Mouse (Mus musculus) limb, embryonic 13.5 days (tissue): ENCODE results near the gene Cep164. TPM values are rescaled to one million over a fixed set of nuclear protein-coding genes. Genes with fewer than 3 reads are reported as not detected.
"Not testable (repeated sequence)": the region's sequence is repeated elsewhere in the genome, so short reads cannot be mapped to it uniquely, and the experiment has no call there.

ENCODE experiments used
- ATAC-seq: fragments of 200-750 bp; cut with Nextera tagmentation; 2 replicates; pipeline ENCODE4 v1.8.0; 2017; ENCODE audit warnings: low read depth, moderate number of reproducible peaks, moderate TSS enrichment; ENCODE audit not compliant: low FRiP score
- H3K27ac ChIP-seq: fragments of 300-500 bp; sonication (generic); 2 replicates; pipeline ENCODE4 v1.5.1; 2015; ENCODE audit warnings: inconsistent platforms, mild to moderate bottlenecking, moderate library complexity
- H3K27me3 ChIP-seq: fragments of 300-500 bp; sonication (generic); 2 replicates; pipeline ENCODE4 v1.6.1; 2015; ENCODE audit warnings: mild to moderate bottlenecking, inconsistent platforms
- H3K36me3 ChIP-seq: fragments of 300-500 bp; sonication (generic); 2 replicates; pipeline ENCODE4 v1.6.1; 2015; ENCODE audit warnings: inconsistent platforms, mild to moderate bottlenecking, moderate library complexity
- H3K4me1 ChIP-seq: fragments of 300-500 bp; sonication (generic); 2 replicates; pipeline ENCODE4 v1.6.1; 2015; ENCODE audit warnings: inconsistent platforms
- H3K4me2 ChIP-seq: fragments of 300-500 bp; sonication (generic); replicated peaks from 2 replicates; pipeline ENCODE4 v1.6.1; 2015; ENCODE audit warnings: inconsistent platforms, mild to moderate bottlenecking, moderate library complexity
- H3K4me3 ChIP-seq: fragments of 300-500 bp; sonication (generic); 2 replicates; pipeline ENCODE4 v1.5.1; 2015; ENCODE audit warnings: moderate library complexity, mild to moderate bottlenecking, inconsistent platforms
- H3K9ac ChIP-seq: fragments of 300-500 bp; sonication (generic); 2 replicates; pipeline ENCODE4 v1.6.1; 2015; ENCODE audit warnings: mild to moderate bottlenecking, inconsistent platforms
- H3K9me3 ChIP-seq: fragments of 300-500 bp; sonication (generic); 2 replicates; pipeline ENCODE4 v1.6.1; 2016; ENCODE audit warnings: inconsistent platforms
- WGBS: fragments of 180-500 bp; shearing (Covaris S2); methylation state at CpG from one replicate; pipeline ENCODE4 v1.1.7; 2015; 5-methylcytosine and 5-hydroxymethylcytosine counted together
- polyA plus RNA-seq: library from polyadenylated mRNA; unstranded; fragments of >200 nt; fragmentation: Nextera tagmentation; extraction: Ambion mirVana; gene quantifications from 2 replicates; pipeline ENCODE4 v1.2.1, GENCODE M21; 2015

The Cep164 gene
- polyA plus RNA-seq, 1 experiment from 2014 or later = 31.6 TPM

DNA sequence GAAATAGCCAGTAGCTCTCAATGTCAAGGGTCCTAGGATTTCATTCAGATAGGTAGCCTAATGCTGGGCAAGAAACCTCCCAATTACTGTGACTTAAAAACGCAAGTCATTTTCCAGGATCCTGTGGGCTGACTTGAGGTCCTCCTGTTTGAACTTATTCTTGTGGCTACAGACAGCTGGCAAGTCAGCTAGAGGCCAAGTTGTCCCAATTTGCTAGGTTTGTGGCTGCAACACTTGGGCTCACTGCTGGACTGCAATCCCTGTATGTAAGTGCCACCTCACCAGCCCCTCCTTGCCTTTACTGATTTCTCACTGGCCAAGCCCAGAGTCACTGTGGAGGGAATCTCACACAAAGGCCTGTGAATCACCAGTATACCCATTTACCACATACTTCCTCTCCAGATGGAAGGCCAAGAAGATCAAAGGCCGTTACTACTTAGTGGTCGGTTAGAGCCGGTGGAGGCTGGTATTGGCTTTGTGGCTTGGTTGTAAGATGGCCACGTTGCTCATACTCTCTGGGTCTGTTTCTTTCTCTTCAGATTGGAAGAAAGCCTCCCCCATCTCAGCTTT, 18.5 kb upstream of the Cep164 start:
- Histone ChIP-seq H3K36me3 (no peaks in the 10 kb centered on the region), H3K4me2 (no peak overlapping the region), H3K4me1 (peaks cover 20% of the 10 kb centered on the region), H3K27me3 (no peaks in the 10 kb centered on the region), H3K4me3 (no peak overlapping the region), H3K9ac (no peak overlapping the region), H3K9me3 (no peaks in the 10 kb centered on the region), H3K27ac (no peak overlapping the region)
- no peak for ATAC-seq
- WGBS = 77% methylated on average over 5 of the region's 5 CpGs

DNA sequence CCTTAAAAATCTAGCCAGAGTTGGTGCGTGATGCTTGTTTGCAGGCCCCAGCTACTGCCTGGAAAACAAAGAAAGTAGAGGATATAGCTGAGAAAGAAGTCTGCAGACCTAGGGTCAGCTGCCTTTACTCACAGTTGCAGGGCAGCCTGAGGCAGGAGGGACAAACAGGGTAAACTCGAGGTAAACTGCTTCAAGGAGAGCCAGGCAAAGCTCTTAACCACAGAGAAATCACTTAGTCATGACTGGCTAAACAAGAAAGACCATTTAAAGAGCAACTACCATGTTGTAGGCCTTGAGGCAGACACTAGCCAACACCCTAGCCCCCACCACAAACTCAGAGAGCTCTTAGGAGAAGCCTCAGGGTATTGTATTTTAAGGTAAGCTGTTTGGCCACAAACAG, 17.7 kb upstream of the Cep164 start:
- WGBS = 83% methylated on average over 2 of the region's 2 CpGs
- H3K27me3 ChIP-seq, H3K4me2 ChIP-seq, ATAC-seq, H3K27ac ChIP-seq, H3K9ac ChIP-seq, H3K9me3 ChIP-seq, H3K4me3 ChIP-seq, H3K36me3 ChIP-seq: not testable (repeated sequence)
- H3K4me1 ChIP-seq = peaks cover 28% of the 10 kb centered on the region

DNA sequence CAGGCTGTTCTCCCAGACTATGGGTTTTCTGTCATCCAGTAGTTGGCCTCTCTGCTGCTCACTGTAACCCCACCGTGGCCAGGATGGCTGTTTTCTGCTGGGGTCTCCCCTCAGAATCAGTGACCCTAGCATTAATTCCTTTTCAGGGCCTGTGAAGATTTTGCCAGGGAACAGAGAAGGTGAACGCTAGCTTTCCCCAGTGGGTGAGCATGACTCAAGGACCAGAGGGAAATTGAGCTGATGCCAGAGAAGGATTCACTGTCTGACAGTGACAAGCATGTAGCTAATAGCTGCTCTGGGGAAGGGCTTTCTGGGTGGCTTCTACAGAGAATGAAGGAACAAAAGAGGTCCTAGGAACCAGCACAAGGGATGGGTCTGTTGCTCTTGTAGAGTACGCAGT, 17.1 kb upstream of the Cep164 start:
- Histone ChIP-seq H3K27me3 (no peaks in the 10 kb centered on the region), H3K4me2 (no peak overlapping the region), H3K9me3 (no peaks in the 10 kb centered on the region), H3K9ac (no peak overlapping the region), H3K36me3 (no peaks in the 10 kb centered on the region; the same call in 1 of the 2 replicates), H3K4me3 (no peak overlapping the region), H3K4me1 (peaks cover 29% of the 10 kb centered on the region), H3K27ac (no peak overlapping the region)
- WGBS = 91% methylated on average over 3 of the region's 3 CpGs
- ATAC-seq = no peak

DNA sequence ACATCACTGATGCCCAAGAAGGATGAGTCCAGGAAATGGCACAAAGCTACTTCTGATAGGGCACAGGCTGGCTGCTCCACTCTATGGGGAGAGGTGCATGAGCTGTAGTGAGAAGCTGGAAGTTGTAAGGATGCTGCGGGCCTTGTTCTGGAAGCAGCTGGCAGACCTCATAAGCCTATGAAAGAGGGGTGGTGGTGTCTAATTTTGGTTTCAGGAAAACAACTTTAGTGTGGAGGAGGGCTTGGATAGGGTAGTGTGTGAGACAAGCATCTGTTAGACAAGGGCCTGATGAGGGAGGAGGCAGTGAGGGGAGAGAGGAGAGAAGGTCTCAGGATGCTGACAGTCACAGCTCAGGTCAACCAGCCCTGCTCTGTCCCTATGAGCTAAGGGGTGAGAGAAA, 15.3 kb upstream of the Cep164 start:
- Histone ChIP-seq H3K9ac (no peak overlapping the region), H3K27me3 (no peaks in the 10 kb centered on the region), H3K4me1 (peaks cover 30% of the 10 kb centered on the region), H3K9me3 (no peaks in the 10 kb centered on the region), H3K4me3 (no peak overlapping the region), H3K27ac (no peak overlapping the region), H3K4me2 (no peak overlapping the region), H3K36me3 (no peaks in the 10 kb centered on the region; the same call in 1 of the 2 replicates)
- ATAC-seq = no peak
- WGBS = 81% methylated on average over 1 of the region's 1 CpGs

DNA sequence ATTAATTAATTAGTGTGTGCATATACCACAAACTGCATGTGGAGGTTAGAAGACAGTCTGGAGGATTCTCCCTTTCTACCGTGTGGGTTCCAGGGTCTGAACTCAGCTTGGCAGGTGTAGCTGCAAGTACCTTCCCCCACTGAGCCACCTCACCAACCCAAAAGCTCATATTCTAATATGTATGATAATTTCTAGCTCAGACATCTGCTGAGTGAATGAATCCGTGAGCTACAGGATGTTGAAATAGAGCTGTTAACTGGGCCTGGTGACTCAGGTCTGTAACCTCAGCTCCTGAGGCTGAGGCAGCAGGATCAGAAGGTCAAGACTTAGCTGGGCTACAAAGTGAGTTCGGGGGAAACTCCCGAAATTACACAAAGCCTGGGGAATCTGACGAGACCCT, 14.5 kb upstream of the Cep164 start:
- no peak overlapping the region for H3K27ac ChIP-seq
- no peak overlapping the region for H3K4me2 ChIP-seq
- H3K4me3 ChIP-seq = no peak overlapping the region
- no peaks in the 10 kb centered on the region; the same call in 1 of the 2 replicates for H3K36me3 ChIP-seq
- H3K27me3 ChIP-seq = no peaks in the 10 kb centered on the region
- peaks cover 30% of the 10 kb centered on the region for H3K4me1 ChIP-seq
- no peaks in the 10 kb centered on the region for H3K9me3 ChIP-seq
- no peak for ATAC-seq
- H3K9ac ChIP-seq = no peak overlapping the region
- 85% methylated on average over 5 of the region's 5 CpGs for WGBS

DNA sequence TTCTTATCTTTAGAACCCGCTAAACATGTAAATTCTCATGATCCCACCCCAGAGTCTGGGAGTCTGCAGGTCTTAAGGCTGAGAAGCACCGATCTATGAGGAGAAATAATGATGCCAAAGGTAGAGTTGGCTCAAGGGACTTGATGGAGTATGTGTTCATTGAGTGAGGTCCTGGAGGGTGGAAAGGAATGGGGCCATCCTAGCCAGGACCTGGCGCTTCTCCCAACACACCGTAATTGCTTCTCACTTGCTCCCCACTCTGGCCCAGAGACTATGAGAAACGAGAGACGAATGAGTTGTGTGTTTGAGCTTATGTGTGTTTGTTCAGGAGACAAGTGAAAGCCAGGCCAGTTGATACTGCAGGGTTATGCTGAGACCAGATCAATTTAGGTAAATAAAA, 13.0 kb upstream of the Cep164 start:
- WGBS = 78% methylated on average over 6 of the region's 6 CpGs
- H3K36me3 ChIP-seq = no peaks in the 10 kb centered on the region; the same call in 1 of the 2 replicates
- H3K4me1 ChIP-seq = peaks cover 30% of the 10 kb centered on the region
- no peak overlapping the region for H3K4me2 ChIP-seq
- no peak overlapping the region for H3K27ac ChIP-seq
- no peak for ATAC-seq
- no peak overlapping the region for H3K4me3 ChIP-seq
- H3K9me3 ChIP-seq = no peaks in the 10 kb centered on the region
- H3K9ac ChIP-seq = no peak overlapping the region; the same call in 1 of the 2 replicates
- H3K27me3 ChIP-seq = no peaks in the 10 kb centered on the region

DNA sequence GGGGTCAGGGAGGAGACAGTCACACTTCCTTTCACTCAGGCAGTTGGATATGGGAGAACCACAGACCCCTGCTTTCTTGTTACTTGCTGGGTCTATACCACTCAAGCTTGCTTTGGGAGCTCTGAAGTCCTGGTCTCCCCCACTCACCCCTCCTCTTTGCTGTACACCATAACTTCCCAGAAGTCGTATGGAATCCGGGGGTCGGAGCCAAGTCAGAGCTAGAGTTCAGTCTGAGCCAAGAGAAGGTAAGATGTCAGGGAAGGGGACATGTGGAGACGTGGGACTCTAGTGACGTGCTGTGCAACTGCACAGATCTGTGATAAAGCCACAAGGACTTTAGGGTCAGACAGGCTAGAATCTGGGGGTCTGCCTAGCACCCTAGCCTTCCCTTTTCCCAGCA, 11.8 kb upstream of the Cep164 start:
- peaks cover 30% of the 10 kb centered on the region for H3K4me1 ChIP-seq
- 68% methylated on average over 5 of the region's 5 CpGs for WGBS
- H3K4me3 ChIP-seq = peak overlapping the region; percentile 90
- H3K4me2 ChIP-seq = peak overlapping the region; percentile 99
- H3K36me3 ChIP-seq = no peaks in the 10 kb centered on the region; the same call in 1 of the 2 replicates
- no peaks in the 10 kb centered on the region for H3K27me3 ChIP-seq
- H3K9me3 ChIP-seq = no peaks in the 10 kb centered on the region
- H3K27ac ChIP-seq = no peak overlapping the region
- peak overlapping the region; percentile 90 for H3K9ac ChIP-seq
- ATAC-seq = no peak

DNA sequence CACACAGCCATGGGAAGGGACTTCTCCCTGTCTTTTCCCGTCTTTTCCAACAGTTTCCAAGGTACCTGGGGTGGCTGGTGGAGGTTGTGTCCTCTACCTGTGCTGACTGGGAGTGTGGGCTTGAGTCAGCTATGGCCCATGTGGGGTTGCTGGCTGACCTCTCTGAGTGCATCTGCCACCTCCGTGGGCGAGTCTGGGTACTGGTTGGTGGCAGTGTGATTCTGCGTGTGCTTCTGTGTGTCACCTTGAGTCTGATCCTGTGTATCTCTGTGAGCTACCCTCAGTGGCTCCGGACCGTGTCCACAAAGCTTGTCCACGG, 11.4 kb upstream of the Cep164 start:
- no peaks in the 10 kb centered on the region; the same call in 1 of the 2 replicates for H3K36me3 ChIP-seq
- peak overlapping the region; percentile 90 for H3K4me3 ChIP-seq
- peak overlapping the region; percentile 90 for H3K9ac ChIP-seq
- peaks cover 30% of the 10 kb centered on the region for H3K4me1 ChIP-seq
- no peak for ATAC-seq
- peak overlapping the region; percentile 99 for H3K4me2 ChIP-seq
- H3K27me3 ChIP-seq = no peaks in the 10 kb centered on the region
- H3K27ac ChIP-seq = no peak overlapping the region
- H3K9me3 ChIP-seq = no peaks in the 10 kb centered on the region
- WGBS = 75% methylated on average over 7 of the region's 7 CpGs

DNA sequence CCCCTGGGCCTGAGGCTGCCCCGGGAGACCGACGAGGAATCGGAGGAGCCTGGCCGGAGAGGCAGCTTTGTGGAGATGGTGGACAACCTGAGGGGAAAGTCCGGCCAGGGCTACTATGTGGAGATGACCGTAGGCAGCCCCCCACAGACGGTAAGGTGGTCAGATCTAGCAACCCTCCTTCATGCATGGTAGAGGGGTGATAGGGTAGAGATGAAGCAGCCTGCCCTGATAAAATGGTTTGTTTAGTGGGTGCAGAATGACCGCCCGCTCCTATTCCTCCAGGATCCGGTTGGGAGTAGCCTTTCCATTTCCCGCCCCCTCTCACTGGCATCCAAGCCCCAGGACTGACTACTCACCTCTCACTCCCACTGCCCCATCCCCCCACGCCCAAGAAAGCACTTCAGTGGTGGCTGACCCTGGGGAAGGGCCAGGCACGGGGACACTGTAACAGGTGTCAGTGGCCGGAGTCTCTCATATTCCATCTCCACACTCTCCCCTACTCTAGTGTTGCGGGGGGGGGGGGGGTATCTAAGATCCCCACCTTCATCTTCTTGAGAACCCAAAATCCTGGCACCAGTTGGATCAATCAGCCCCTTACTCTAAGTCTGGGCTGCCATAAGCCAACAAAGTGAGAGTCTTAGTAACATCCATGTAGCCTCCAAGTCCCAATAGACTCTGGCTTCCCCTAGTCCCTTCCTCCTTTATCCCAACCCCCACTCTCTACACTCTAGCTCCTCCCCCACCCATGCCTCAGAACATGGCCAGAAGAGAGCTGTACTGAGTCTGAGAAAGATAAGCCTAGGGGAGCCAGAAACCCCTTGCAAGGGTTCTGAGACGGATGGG, 10.9 kb upstream of the Cep164 start:
- peak overlapping the region; percentile 99 for H3K4me2 ChIP-seq
- H3K9ac ChIP-seq = peak overlapping the region; percentile 90
- peak overlapping the region; percentile 90 for H3K4me3 ChIP-seq
- H3K36me3 ChIP-seq = no peaks in the 10 kb centered on the region; the same call in 1 of the 2 replicates
- 0 out of 2 replicates have a peak, but pooled peaks have one; percentile 9 for ATAC-seq
- WGBS = 15% methylated on average over 17 of the region's 17 CpGs
- H3K27me3 ChIP-seq = no peaks in the 10 kb centered on the region
- peaks cover 30% of the 10 kb centered on the region for H3K4me1 ChIP-seq
- H3K9me3 ChIP-seq = no peaks in the 10 kb centered on the region
- no peak overlapping the region for H3K27ac ChIP-seq

DNA sequence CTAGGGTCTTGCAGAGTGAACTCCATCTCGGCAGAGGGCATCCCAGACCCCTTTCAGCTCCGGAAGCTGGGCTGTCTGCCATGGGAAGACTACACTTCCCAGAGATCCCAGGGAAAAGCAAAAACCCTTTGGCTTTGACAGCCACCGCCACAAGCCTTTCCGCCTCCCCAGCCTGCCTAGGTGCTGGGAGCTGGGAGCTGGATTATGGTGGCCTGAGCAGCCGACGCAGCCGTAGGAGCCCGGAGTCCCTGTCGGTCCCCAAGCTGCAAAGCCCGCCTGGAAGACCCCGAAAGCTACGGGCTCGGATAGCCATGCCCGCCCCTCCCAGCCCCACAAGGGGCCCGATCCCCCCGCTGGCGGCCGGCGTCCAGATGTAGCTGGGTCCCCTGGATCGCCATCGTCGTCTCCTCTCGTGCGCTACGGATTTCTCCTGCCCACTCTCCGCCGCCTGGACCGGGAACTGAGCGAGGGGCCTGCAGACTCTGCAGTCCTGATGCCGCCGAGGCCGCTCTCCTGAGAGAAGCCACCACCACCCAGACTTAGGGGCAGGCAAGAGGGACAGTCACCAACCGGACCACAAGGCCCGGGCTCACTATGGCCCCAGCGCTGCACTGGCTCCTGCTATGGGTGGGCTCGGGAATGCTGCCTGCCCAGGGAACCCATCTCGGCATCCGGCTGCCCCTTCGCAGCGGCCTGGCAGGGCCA, 10.1 kb upstream of the Cep164 start, which contains the start of gene Bace1:
TSS of gene Bace1 (plus strand) at position 147 of the 705 bp plus-strand sequence.
- Histone ChIP-seq H3K4me1 (peaks cover 30% of the 10 kb centered on the region), H3K27ac (no peak within 1 kb of the TSS), H3K4me3 (peak within 1 kb of the TSS; percentile 90), H3K36me3 (no peaks in the 10 kb centered on the region; the same call in 1 of the 2 replicates), H3K27me3 (no peaks in the 10 kb centered on the region), H3K9ac (peak within 1 kb of the TSS; percentile 90), H3K9me3 (no peaks in the 10 kb centered on the region), H3K4me2 (peak within 1 kb of the TSS; percentile 99)
- peak; percentile 89 for ATAC-seq
- under 1% methylated on average over 40 of the region's 40 CpGs for WGBS

DNA sequence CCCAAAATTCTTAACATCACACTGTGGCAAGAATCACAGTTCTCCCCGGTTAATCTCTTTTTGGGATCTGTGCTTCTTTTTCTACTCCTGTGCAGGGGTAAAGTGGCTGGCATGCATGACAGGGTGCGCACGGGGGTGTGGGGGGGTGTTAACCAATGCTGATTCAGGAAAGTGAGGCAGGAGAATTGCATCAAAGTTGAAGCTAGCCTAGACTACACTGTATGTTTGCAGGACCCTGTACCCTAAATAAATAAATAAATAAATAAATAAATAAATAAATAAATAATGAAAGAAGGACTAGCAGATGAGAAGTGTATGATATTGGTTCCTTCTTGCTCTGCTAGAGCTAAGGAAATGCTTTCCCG, 9.6 kb upstream of the Cep164 start:
- Histone ChIP-seq H3K4me1 (peaks cover 30% of the 10 kb centered on the region), H3K27ac (no peak overlapping the region), H3K4me2 (peak overlapping the region; percentile 99), H3K9ac (no peak overlapping the region), H3K36me3 (no peaks in the 10 kb centered on the region; the same call in 1 of the 2 replicates), H3K27me3 (no peaks in the 10 kb centered on the region), H3K4me3 (peak overlapping the region; percentile 90), H3K9me3 (no peaks in the 10 kb centered on the region)
- ATAC-seq = no peak; the same call in 1 of the 2 replicates
- 21% methylated on average over 4 of the region's 4 CpGs for WGBS

DNA sequence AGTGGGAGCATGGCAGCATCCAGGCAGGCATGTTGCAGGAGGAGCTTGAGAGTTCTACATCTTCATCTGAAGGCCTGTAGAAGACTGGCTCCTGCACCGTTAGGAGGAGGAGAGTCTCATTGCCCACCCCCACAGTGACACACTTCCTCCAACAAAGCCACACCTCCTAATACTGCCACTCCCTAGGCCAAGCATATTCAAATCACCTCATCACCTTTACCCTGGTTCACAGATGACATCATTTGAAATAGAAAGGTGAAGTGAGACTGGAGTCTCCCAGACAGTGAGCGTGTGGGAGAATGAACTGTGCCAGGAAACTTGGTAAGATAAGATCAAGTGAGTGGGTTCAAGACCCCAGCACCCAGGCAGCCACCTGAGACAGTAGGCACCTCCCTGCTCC, 5.0 kb upstream of the Cep164 start:
- no peak overlapping the region for H3K4me2 ChIP-seq
- H3K9ac ChIP-seq = no peak overlapping the region
- no peaks in the 10 kb centered on the region for H3K27me3 ChIP-seq
- ATAC-seq = no peak
- no peak overlapping the region for H3K4me3 ChIP-seq
- no peak overlapping the region for H3K27ac ChIP-seq
- H3K9me3 ChIP-seq = 0 out of 2 replicates have a peak, but pooled peaks cover 7% of the 10 kb centered on the region
- no peaks in the 10 kb centered on the region for H3K4me1 ChIP-seq
- 78% methylated on average over 2 of the region's 2 CpGs for whole genome bisulfite sequencing
- no peaks in the 10 kb centered on the region for H3K36me3 ChIP-seq
